Mouse (Mus musculus) liver, postnatal 0 days (tissue): ENCODE data around the gene Dok4. TPM values are rescaled to one million over a fixed set of nuclear protein-coding genes. Genes with fewer than 3 reads are reported as not detected.
A peak's percentile ranks its signal among the peaks of the same experiment; 100 is the strongest.
"Not testable (repeated sequence)": the region's sequence is repeated elsewhere in the genome, so short reads cannot be mapped to it uniquely, and the experiment has no call there.

Experiments used
- ATAC-seq: fragments of 200-750 bp; cut with Nextera tagmentation; 2 replicates; pipeline ENCODE4 v1.8.0; 2017; ENCODE audit warnings: mild to moderate bottlenecking, moderate library complexity
- DNase-seq: peaks from one replicate; pipeline ENCODE4 v3.0.0-alpha.2; 2016
- H3K27ac ChIP-seq: fragments of 300-500 bp; sonication (generic); 2 replicates; pipeline ENCODE4 v1.5.1; 2014; ENCODE audit warnings: antibody characterized with exemption, moderate library complexity, mild to moderate bottlenecking, low read depth
- H3K27me3 ChIP-seq: fragments of 300-500 bp; sonication (generic); 2 replicates; pipeline ENCODE4 v1.6.1; 2014; ENCODE audit warnings: low read length, control low read depth, mixed read lengths; ENCODE audit not compliant: insufficient read depth
- H3K36me3 ChIP-seq: fragments of 300-500 bp; sonication (generic); replicated peaks from 2 replicates; pipeline ENCODE4 v1.6.1; 2014; ENCODE audit warnings: mild to moderate bottlenecking, control low read depth, low read length, moderate library complexity, mixed read lengths; ENCODE audit not compliant: insufficient read depth
- H3K4me1 ChIP-seq: fragments of 300-500 bp; sonication (generic); 2 replicates; pipeline ENCODE4 v1.6.1; 2014; ENCODE audit warnings: antibody characterized with exemption, mild to moderate bottlenecking, control low read depth; ENCODE audit not compliant: insufficient read depth
- H3K4me2 ChIP-seq: fragments of 300-500 bp; sonication (generic); 2 replicates; pipeline ENCODE4 v1.6.1; 2014; ENCODE audit warnings: low read depth, mild to moderate bottlenecking, low read length, moderate library complexity, mixed read lengths
- H3K4me3 ChIP-seq: fragments of 300-500 bp; sonication (generic); 2 replicates; pipeline ENCODE4 v1.5.1; 2014; ENCODE audit warnings: low read depth, low read length
- H3K9ac ChIP-seq: fragments of 300-500 bp; sonication (generic); replicated peaks from 2 replicates; pipeline ENCODE4 v1.6.1; 2014; ENCODE audit warnings: mild to moderate bottlenecking, moderate library complexity
- H3K9me3 ChIP-seq: fragments of 300-500 bp; sonication (generic); 2 replicates; pipeline ENCODE4 v1.6.1; 2016; ENCODE audit warnings: mild to moderate bottlenecking, control low read depth, low read length, mixed read lengths
- CTCF ChIP-seq: sonication (generic); IDR thresholded peaks from 2 replicates; pipeline ENCODE4 v1.5.1; 2016; ENCODE audit warnings: antibody characterized with exemption, low read depth
- EP300 ChIP-seq: IDR thresholded peaks from 2 replicates; pipeline ENCODE4 v1.6.1; 2016; ENCODE audit warnings: antibody characterized with exemption, low read depth, mild to moderate bottlenecking
- whole genome bisulfite sequencing: fragments of 180-500 bp; shearing (Covaris S2); extraction: QIAGEN DNeasy Blood & Tissue Kit; methylation state at CpG from one replicate; pipeline ENCODE4 v1.1.7; 2014; ENCODE audit not compliant: insufficient replicate concordance; 5-methylcytosine and 5-hydroxymethylcytosine counted together
- polyA plus RNA-seq: library from polyadenylated mRNA; unstranded; fragments of >200 nt; fragmentation: Nextera tagmentation; extraction: Ambion mirVana; gene quantifications from 2 replicates; pipeline ENCODE4 v1.2.1, GENCODE M21; 2015

Gene Dok4
- polyA plus RNA-seq, 1 experiment from 2014 or later = 3.5 TPM

GRCm38 (mm10) chr8:94841183-94841582, 34.9 kb downstream of the Dok4 start:
- ATAC-seq = no peak
- no peaks in the 10 kb centered on the region for H3K9me3 ChIP-seq

DNA sequence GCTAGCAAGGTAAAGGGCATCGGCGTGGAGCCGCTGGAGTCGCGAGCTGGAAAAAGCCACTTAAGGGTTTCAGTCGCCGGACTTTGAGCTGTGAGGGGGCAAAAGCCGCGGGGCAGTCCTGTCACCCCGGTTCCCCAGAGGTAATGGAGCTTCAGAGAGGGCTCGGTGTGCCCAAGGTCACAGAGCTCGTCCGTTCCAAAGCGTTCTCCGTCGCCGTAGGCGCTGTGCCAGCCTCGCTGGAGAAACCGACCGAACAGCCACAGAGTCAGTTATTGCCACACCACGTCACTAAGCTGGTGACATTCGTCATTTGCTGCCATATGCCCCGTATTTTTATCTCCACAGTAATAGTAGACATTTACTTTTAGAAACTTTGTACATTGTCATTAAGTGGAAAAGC, 37.5 kb downstream of the Dok4 start:
- H3K4me1 ChIP-seq = peaks cover 12% of the 10 kb centered on the region
- H3K9me3 ChIP-seq = no peaks in the 10 kb centered on the region
- H3K36me3 ChIP-seq = peaks cover 5% of the 10 kb centered on the region; the same call in 1 of the 2 replicates
- peak overlapping the region; percentile 98 for H3K27ac ChIP-seq
- peak; percentile 78 for ATAC-seq
- WGBS = 0% methylated on average over 24 of the region's 24 CpGs
- H3K4me3 ChIP-seq = peak overlapping the region; percentile 93
- peak overlapping the region; percentile 82 for H3K4me2 ChIP-seq
- TF ChIP-seq EP300 = no peak; the same call in 1 of the 2 replicates
- no peak for TF ChIP-seq CTCF
- no peaks in the 10 kb centered on the region for H3K27me3 ChIP-seq
- DNase-seq = peak; percentile 83
- H3K9ac ChIP-seq = peak overlapping the region; percentile 96

More at GRCm38 (mm10) chr8:94841183-94841582, 34.9 kb downstream of the Dok4 start:
- H3K4me2 ChIP-seq = no peak overlapping the region
- TF ChIP-seq EP300 = no peak
- TF ChIP-seq CTCF = peak; percentile 31; the same call in 1 of the 2 replicates
- no peak overlapping the region for H3K27ac ChIP-seq
- H3K9ac ChIP-seq = no peak overlapping the region
- peaks cover 10% of the 10 kb centered on the region for H3K4me1 ChIP-seq
- DNase-seq = no peak
- 46% methylated on average over 2 of the region's 2 CpGs for WGBS
- peaks cover 27% of the 10 kb centered on the region for H3K36me3 ChIP-seq
- H3K27me3 ChIP-seq = no peaks in the 10 kb centered on the region
- H3K4me3 ChIP-seq = no peak overlapping the region

DNA sequence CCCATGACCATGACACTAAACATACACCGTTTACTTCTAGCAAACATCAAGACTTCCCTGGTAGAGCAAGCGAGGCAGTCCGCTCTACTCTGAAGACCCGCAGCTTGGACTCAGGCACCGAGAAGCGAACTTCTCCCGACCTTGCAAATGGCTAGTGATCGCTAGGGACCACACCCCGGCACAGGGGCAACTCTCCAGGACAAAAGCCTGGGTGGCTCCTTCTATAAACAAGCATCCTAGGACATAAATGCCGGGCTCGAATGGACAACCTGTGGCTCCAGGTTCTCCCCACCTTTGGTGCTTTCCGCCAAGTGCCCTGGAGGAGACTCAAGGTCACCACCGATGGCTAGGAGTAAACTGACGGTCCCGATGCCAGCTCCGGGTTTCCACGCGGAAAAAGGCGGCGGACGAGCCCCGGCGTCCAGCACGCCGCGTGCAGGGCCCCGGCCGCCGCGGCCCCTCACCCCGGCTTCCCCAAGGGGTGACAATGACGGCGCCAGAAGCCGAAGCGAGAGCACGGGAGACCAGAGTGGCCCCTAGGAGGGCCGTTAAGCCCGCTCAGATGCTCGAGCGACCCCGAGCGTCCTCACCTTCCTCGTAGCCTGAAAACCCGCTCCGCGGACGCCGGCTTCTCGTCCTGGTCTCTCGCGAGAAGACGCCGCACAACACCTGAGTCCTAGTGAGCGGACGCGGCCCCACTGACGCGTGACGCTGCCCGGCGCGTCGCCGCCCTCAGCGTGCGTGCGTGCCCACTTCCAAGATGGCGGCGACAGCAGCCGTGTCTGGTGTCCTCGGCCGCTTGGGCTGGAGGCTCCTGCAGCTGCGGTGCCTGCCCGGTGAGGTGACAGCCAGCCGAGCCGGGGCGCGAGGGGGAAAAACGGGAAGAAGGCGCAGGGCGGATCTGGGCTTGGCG, 38.2 kb downstream of the Dok4 start, which contains the start of the genes Coq9 and Ciapin1:
Coq9 (plus strand) TSS at position 660 of the 913 bp plus-strand sequence.
Ciapin1 (minus strand) TSS at position 697 of the 913 bp plus-strand sequence.
- peak within 1 kb of the TSS; percentile 96 for H3K9ac ChIP-seq
- WGBS = 1% methylated on average over 82 of the region's 82 CpGs
- no peaks in the 10 kb centered on the region for H3K36me3 ChIP-seq
- H3K4me3 ChIP-seq = peak within 1 kb of the TSS; percentile 93
- H3K9me3 ChIP-seq = no peaks in the 10 kb centered on the region
- peak within 1 kb of the TSS; percentile 98 for H3K27ac ChIP-seq
- H3K4me1 ChIP-seq = peaks cover 12% of the 10 kb centered on the region
- no peak for TF ChIP-seq CTCF
- peak; percentile 65 for TF ChIP-seq EP300
- peak; percentile 96 for DNase-seq
- H3K27me3 ChIP-seq = no peaks in the 10 kb centered on the region
- peak; percentile 97 for ATAC-seq
- H3K4me2 ChIP-seq = peak within 1 kb of the TSS; percentile 82

DNA sequence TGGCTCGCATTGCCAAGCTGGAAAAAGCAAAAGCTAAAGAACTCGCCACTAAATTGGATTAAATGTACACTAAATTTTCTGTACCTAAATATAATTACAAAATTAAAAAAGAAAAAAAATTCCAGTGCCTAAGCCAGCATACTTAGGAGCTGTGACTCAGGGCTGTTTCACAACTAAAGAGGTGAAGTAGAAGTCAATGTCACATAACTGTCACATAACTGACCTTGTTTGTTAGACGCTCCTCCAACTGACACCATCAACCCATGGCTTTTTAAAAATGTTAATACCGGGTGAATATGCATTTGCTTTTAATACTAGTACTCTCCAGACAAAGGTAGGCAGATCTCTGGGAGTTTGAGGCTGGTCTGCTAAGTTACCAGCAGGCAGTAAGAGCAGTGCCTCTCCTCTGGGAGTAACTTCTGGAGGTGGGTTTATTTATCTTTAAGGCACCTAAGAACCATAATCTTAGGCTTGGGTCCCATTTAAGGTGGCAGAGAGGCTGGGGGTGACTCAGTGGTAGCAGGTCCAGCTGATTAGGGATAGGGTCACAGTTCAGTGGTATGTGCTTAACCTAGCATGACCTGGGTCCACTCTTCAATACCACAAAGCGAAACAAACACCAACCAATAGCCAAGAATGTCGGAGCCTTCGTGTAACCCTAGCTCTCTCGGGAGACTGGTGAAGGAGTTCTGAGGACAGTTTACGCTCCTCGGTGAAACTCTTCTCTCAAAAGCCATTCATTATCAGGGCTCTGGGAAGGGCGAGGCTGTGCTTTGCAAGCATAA, 39.5 kb downstream of the Dok4 start:
- Histone ChIP-seq H3K9ac (peak overlapping the region; percentile 96), H3K9me3 (no peaks in the 10 kb centered on the region), H3K4me2 (peak overlapping the region; percentile 82), H3K4me3 (peak overlapping the region; percentile 93), H3K36me3 (peaks cover 8% of the 10 kb centered on the region), H3K4me1 (peaks cover 12% of the 10 kb centered on the region), H3K27me3 (no peaks in the 10 kb centered on the region), H3K27ac (peak overlapping the region; percentile 58)
- TF ChIP-seq EP300 = no peak
- ATAC-seq (no peak), DNase-seq (no peak)
- WGBS = 49% methylated on average over 11 of the region's 11 CpGs

DNA sequence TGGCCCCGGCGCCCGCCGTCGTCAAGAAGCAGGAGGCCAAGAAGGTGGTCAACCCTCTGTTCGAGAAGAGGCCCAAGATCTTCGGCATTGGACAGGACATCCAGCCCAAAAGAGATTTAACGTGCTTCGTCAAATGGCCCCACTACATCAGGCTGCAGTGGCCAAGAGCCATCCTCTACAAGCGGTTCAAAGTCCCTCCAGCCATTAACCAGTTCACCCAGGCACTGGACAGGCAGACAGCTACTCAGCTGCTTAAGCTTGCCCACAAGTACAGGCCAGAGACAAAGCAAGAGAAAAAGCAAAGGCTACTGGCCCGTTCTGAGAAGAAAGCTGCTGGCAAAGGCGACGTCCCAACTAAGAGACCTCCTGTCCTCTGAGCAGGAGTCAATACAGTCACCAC, 40.4 kb downstream of the Dok4 start:
- Histone ChIP-seq H3K36me3 (peaks cover 14% of the 10 kb centered on the region), H3K4me1 (peaks cover 12% of the 10 kb centered on the region)
- H3K9ac ChIP-seq, H3K4me3 ChIP-seq, ATAC-seq, H3K4me2 ChIP-seq, H3K27me3 ChIP-seq, H3K27ac ChIP-seq, H3K9me3 ChIP-seq, DNase-seq: not testable (repeated sequence)
- 92% methylated on average over 13 of the region's 13 CpGs for WGBS

DNA sequence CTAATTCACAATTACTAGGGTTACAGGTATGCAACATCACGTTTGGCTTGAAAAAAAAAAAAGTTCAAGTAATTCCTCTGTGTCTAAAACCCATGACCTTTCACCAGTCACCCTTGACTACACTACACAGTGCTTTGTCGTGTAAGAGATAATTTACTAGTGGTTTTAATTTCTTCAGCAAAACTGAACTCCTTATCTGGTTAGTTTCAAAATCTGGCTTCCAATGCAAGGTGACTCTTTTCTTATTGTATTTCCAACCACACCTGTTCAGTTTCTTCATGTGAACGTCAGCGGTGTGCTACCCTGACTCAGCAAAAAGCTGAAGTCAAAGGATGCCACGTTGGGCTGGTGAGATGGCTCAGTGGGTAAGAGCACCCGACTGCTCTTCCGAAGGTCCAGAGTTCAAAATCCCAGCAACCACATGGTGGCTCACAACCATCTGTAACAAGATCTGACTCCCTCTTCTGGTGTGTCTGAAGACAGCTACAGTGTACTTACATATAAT, 42.2 kb downstream of the Dok4 start:
- 64% methylated on average over 7 of the region's 7 CpGs for WGBS
- H3K4me2 ChIP-seq, ATAC-seq, H3K9me3 ChIP-seq, H3K9ac ChIP-seq, DNase-seq, H3K4me3 ChIP-seq, H3K27ac ChIP-seq, H3K27me3 ChIP-seq: not testable (repeated sequence)
- peaks cover 24% of the 10 kb centered on the region for H3K36me3 ChIP-seq
- H3K4me1 ChIP-seq = peaks cover 10% of the 10 kb centered on the region
